Mouse (Mus musculus) ES-E14 (cell line): ENCODE measurements around the gene H2-DMa.

Experiments used
- CHD2 ChIP-seq: IDR thresholded peaks from 2 replicates; pipeline ENCODE4 v1.6.1; 2014; ENCODE audit warnings: mild to moderate bottlenecking, low read depth, low read length, inconsistent platforms
- ZC3H11A ChIP-seq: IDR thresholded peaks from 2 replicates; pipeline ENCODE4 v1.6.1; 2012; ENCODE audit warnings: low read depth, mild to moderate bottlenecking, inconsistent platforms, low read length, borderline replicate concordance
- ZNF384 ChIP-seq: IDR thresholded peaks from 2 replicates; pipeline ENCODE4 v1.6.1; 2012; ENCODE audit warnings: low read depth, low read length, inconsistent platforms

- TF ChIP-seq ZNF384 (no peak), ZC3H11A (no peak), CHD2 (no peak)
Observed at GRCm38 (mm10) chr17:34137601-34138000, 18.3 kb downstream of the H2-DMa start.
